Mouse (Mus musculus): Measurements from ENCODE around the gene Ksr1.

Ksr1 gene

GRCm38 (mm10) chr11:79066191-79066530 lies 80.0 kb downstream of the Ksr1 start:
- DNase-seq (ENCODE audit: low read depth, low spot score): no peak

- DNase-seq (ENCODE audit: low read depth, low spot score): no peak
These were observed 80.6 kb downstream of the Ksr1 start for GRCm38 (mm10) chr11:79065463-79066190.

GRCm38 (mm10) chr11:79064311-79064710 lies 81.9 kb downstream of the Ksr1 start:
- DNase-seq (ENCODE audit: low read depth, low spot score): no peak

- no peak for DNase-seq (ENCODE audit: low read depth, low spot score)
These were observed 82.6 kb downstream of the Ksr1 start for GRCm38 (mm10) chr11:79063616-79064015.

GRCm38 (mm10) chr11:79062897-79063296 lies 83.3 kb downstream of the Ksr1 start:
- DNase-seq (ENCODE audit: low read depth, low spot score): no peak

GRCm38 (mm10) chr11:79061839-79062238 lies 84.4 kb downstream of the Ksr1 start:
- no peak for DNase-seq (ENCODE audit: low read depth, low spot score)

- peak; percentile 43 for DNase-seq (ENCODE audit: low read depth, low spot score)
These were observed 86.4 kb downstream of the Ksr1 start for GRCm38 (mm10) chr11:79059850-79060249.

- DNase-seq (ENCODE audit: low read depth, low spot score): no peak
These were observed 87.1 kb downstream of the Ksr1 start for GRCm38 (mm10) chr11:79059062-79059461.

- no peak for DNase-seq (ENCODE audit: low read depth, low spot score)
These were observed 87.6 kb downstream of the Ksr1 start for GRCm38 (mm10) chr11:79058610-79059009.

- DNase-seq (ENCODE audit: low read depth, low spot score): no peak
These were observed 88.4 kb downstream of the Ksr1 start for GRCm38 (mm10) chr11:79057809-79058208.

- DNase-seq (ENCODE audit: low read depth, low spot score): no peak
These were observed 89.3 kb downstream of the Ksr1 start for GRCm38 (mm10) chr11:79056891-79057290.

GRCm38 (mm10) chr11:79056027-79056426 lies 90.2 kb downstream of the Ksr1 start:
- no peak for DNase-seq (ENCODE audit: low read depth, low spot score)

- no peak for DNase-seq (ENCODE audit: low read depth, low spot score)
These were observed 91.0 kb downstream of the Ksr1 start for GRCm38 (mm10) chr11:79055161-79055560.

- DNase-seq (ENCODE audit: low read depth, low spot score): no peak
These were observed 91.8 kb downstream of the Ksr1 start for GRCm38 (mm10) chr11:79054161-79055152.

- no peak for DNase-seq (ENCODE audit: low read depth, low spot score)
These were observed 92.8 kb downstream of the Ksr1 start for GRCm38 (mm10) chr11:79053437-79053836.

GRCm38 (mm10) chr11:79052769-79053168 lies 93.4 kb downstream of the Ksr1 start:
- no peak for DNase-seq (ENCODE audit: low read depth, low spot score)

GRCm38 (mm10) chr11:79051522-79051921 lies 94.7 kb downstream of the Ksr1 start:
- no peak for DNase-seq (ENCODE audit: low read depth, low spot score)

- no peak for DNase-seq (ENCODE audit: low read depth, low spot score)
These were observed 95.3 kb downstream of the Ksr1 start for GRCm38 (mm10) chr11:79050781-79051507.

GRCm38 (mm10) chr11:79048906-79049305 lies 97.3 kb downstream of the Ksr1 start:
- DNase-seq (ENCODE audit: low read depth, low spot score): peak; percentile 30

- DNase-seq (ENCODE audit: low read depth, low spot score): no peak
These were observed 99.0 kb downstream of the Ksr1 start for GRCm38 (mm10) chr11:79047180-79047727.

GRCm38 (mm10) chr11:79046561-79047155 lies 99.5 kb downstream of the Ksr1 start:
- no peak for DNase-seq (ENCODE audit: low read depth, low spot score)

All from CD4-positive, CD25-positive, alpha-beta regulatory T cell, adult 2 months (primary cell).